Mouse (Mus musculus) intestine, embryonic 14.5 days (tissue): ENCODE data around the gene Ahcyl2. TPM values are rescaled to one million over a fixed set of nuclear protein-coding genes. Genes with fewer than 3 reads are reported as not detected.

Source experiments
- ATAC-seq: fragments of 200-750 bp; cut with Nextera tagmentation; replicated peaks from 2 replicates; pipeline ENCODE4 v1.8.0; 2017; ENCODE audit warnings: low read depth, moderate number of reproducible peaks, moderate TSS enrichment, moderate library complexity; ENCODE audit not compliant: low FRiP score, low TSS enrichment
- DNase-seq: peaks from one replicate; pipeline ENCODE4 v3.0.0-alpha.2; 2018; ENCODE audit warnings: low spot score
- H3K27ac ChIP-seq: fragments of 300-500 bp; sonication (generic); 2 replicates; pipeline ENCODE4 v1.5.1; 2014; ENCODE audit warnings: low read depth, mild to moderate bottlenecking, control low read depth
- H3K27me3 ChIP-seq: fragments of 300-500 bp; sonication (generic); replicated peaks from 2 replicates; pipeline ENCODE4 v1.6.1; 2014; ENCODE audit warnings: low read length, control low read depth; ENCODE audit not compliant: control insufficient read depth, insufficient read depth
- H3K36me3 ChIP-seq: fragments of 300-500 bp; sonication (generic); 2 replicates; pipeline ENCODE4 v1.6.1; 2014; ENCODE audit warnings: low read length, control low read depth; ENCODE audit not compliant: control insufficient read depth, insufficient read depth
- H3K4me1 ChIP-seq: fragments of 300-500 bp; sonication (generic); replicated peaks from 2 replicates; pipeline ENCODE4 v1.6.1; 2014; ENCODE audit warnings: low read length, control low read depth, mixed read lengths; ENCODE audit not compliant: control insufficient read depth, insufficient read depth
- H3K4me2 ChIP-seq: fragments of 300-500 bp; sonication (generic); 2 replicates; pipeline ENCODE4 v1.6.1; 2014; ENCODE audit warnings: low read length
- H3K4me3 ChIP-seq: fragments of 300-500 bp; sonication (generic); 2 replicates; pipeline ENCODE4 v1.5.1; 2014; ENCODE audit warnings: low read depth, low read length, control low read depth, mixed read lengths
- H3K9ac ChIP-seq: fragments of 300-500 bp; sonication (generic); 2 replicates; pipeline ENCODE4 v1.6.1; 2014; ENCODE audit warnings: mild to moderate bottlenecking, low read length
- H3K9me3 ChIP-seq: fragments of 300-500 bp; sonication (generic); 2 replicates; pipeline ENCODE4 v1.6.1; 2016; ENCODE audit warnings: low read length, control low read depth; ENCODE audit not compliant: control insufficient read depth
- WGBS: fragments of 180-500 bp; shearing (Covaris S2); extraction: QIAGEN DNeasy Blood & Tissue Kit; methylation state at CpG from one replicate; pipeline ENCODE4 v1.1.7; 2014; 5-methylcytosine and 5-hydroxymethylcytosine counted together
- polyA plus RNA-seq: library from polyadenylated mRNA; unstranded; fragments of >200 nt; fragmentation: Nextera tagmentation; extraction: Ambion mirVana; gene quantifications from 2 replicates; pipeline ENCODE4 v1.2.1, GENCODE M21; 2014

Gene Ahcyl2
- polyA plus RNA-seq, 1 experiment from 2014 or later: 43.8 TPM

- Histone ChIP-seq H3K9me3 (no peaks in the 10 kb centered on the region), H3K27ac (no peak overlapping the region), H3K4me3 (no peak overlapping the region), H3K4me2 (no peak overlapping the region), H3K4me1 (no peaks in the 10 kb centered on the region), H3K36me3 (no peaks in the 10 kb centered on the region), H3K27me3 (no peaks in the 10 kb centered on the region), H3K9ac (no peak overlapping the region)
- ATAC-seq (no peak), DNase-seq (no peak)
- WGBS: 93% methylated on average over 2 of the region's 2 CpGs
Observed at GRCm38 (mm10) chr6:29841461-29841860, 73.7 kb downstream of the Ahcyl2 start.

GRCm38 (mm10) chr6:29847643-29848166, 79.9 kb downstream of the Ahcyl2 start:
- H3K4me2 ChIP-seq: no peak overlapping the region
- H3K9ac ChIP-seq: no peak overlapping the region
- H3K9me3 ChIP-seq: no peaks in the 10 kb centered on the region
- H3K27ac ChIP-seq: no peak overlapping the region
- ATAC-seq: no peak; the same call in 1 of the 2 replicates
- no peaks in the 10 kb centered on the region for H3K27me3 ChIP-seq
- H3K36me3 ChIP-seq: no peaks in the 10 kb centered on the region
- WGBS: 65% methylated on average over 5 of the region's 5 CpGs
- H3K4me3 ChIP-seq: no peak overlapping the region
- no peaks in the 10 kb centered on the region for H3K4me1 ChIP-seq
- no peak for DNase-seq

DNA sequence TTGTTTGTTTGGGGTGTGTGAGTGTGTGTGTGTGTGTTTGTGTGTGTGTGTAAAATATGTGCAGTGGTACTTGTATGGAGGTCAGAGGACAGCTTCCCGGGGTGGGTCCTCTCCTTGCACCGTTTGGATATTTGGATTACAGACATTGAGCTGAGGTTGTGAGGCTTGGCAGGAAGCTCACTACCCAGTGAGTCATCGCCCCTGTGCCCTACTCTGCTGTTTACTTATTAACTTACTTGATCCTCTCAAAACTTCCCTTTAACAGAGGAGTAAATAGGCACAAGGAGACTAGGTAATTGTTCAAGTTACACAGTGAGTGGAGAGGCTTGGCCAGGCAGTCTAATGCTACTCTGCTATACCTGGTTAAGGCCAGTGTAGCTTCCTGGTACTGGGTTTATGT, 81.0 kb downstream of the Ahcyl2 start:
- H3K4me3 ChIP-seq: no peak overlapping the region
- no peak overlapping the region for H3K4me2 ChIP-seq
- 64% methylated on average over 3 of the region's 3 CpGs for WGBS
- no peak for DNase-seq
- H3K27me3 ChIP-seq: no peaks in the 10 kb centered on the region
- no peak; the same call in 1 of the 2 replicates for ATAC-seq
- no peaks in the 10 kb centered on the region for H3K4me1 ChIP-seq
- no peaks in the 10 kb centered on the region for H3K9me3 ChIP-seq
- H3K9ac ChIP-seq: no peak overlapping the region
- H3K27ac ChIP-seq: peak overlapping the region; percentile 16; the same call in 1 of the 2 replicates
- no peaks in the 10 kb centered on the region for H3K36me3 ChIP-seq

DNA sequence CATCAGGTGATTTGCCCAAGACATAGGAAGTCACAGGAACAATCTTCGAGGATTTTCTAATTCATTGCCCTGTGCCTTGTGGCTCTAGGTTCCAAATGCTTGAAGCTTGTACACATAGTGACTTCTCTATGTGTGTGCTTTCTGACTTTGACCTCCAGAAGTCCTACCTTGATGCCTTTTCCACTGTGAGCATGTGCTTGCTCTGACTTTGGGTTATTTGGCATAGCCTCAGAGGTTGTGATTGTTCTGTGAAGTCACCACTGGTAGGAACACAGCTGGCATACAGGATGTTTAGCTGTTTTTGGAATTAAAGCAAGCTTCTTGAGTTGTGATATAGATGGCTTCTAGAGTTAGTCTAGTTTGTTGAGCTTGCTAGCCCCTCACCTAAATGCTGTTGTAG, 82.3 kb downstream of the Ahcyl2 start:
- no peak overlapping the region for H3K4me3 ChIP-seq
- WGBS: 90% methylated on average over 1 of the region's 1 CpGs
- H3K27ac ChIP-seq: no peak overlapping the region
- DNase-seq (no peak), ATAC-seq (no peak)
- no peaks in the 10 kb centered on the region for H3K27me3 ChIP-seq
- H3K9me3 ChIP-seq: no peaks in the 10 kb centered on the region
- H3K4me2 ChIP-seq: no peak overlapping the region
- no peaks in the 10 kb centered on the region for H3K4me1 ChIP-seq
- no peaks in the 10 kb centered on the region for H3K36me3 ChIP-seq
- no peak overlapping the region for H3K9ac ChIP-seq

DNA sequence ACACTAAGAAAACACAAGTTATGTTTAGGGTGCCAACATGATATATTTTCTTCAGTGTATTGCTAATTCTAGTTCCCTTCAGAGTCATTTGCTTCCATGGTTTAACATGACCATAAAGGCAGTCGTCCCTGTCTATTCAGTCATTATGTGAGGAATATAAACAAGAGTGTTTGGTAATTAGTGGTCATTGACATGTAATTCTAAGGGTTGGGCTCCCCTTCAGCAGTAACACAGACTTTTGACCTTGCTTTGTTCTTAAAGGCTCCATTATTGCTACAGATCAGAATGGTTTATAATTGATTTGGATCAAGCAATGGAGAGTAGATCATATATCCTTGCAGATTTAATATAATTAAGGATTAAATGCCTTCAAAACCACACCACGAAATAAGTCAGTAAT, 82.9 kb downstream of the Ahcyl2 start:
- H3K27me3 ChIP-seq: no peaks in the 10 kb centered on the region
- WGBS: 65% methylated on average over 2 of the region's 2 CpGs

GRCm38 (mm10) chr6:29851873-29852272, 84.1 kb downstream of the Ahcyl2 start:
- DNase-seq (no peak), ATAC-seq (no peak)
- 84% methylated on average over 3 of the region's 3 CpGs for WGBS
- no peak overlapping the region for H3K27ac ChIP-seq
- no peak overlapping the region for H3K4me2 ChIP-seq
- H3K27me3 ChIP-seq: no peaks in the 10 kb centered on the region
- H3K9me3 ChIP-seq: no peaks in the 10 kb centered on the region
- no peak overlapping the region for H3K4me3 ChIP-seq
- no peaks in the 10 kb centered on the region for H3K4me1 ChIP-seq
- no peaks in the 10 kb centered on the region for H3K36me3 ChIP-seq
- H3K9ac ChIP-seq: no peak overlapping the region

More for the DNA sequence above, 82.9 kb downstream of the Ahcyl2 start:
- no peak for ATAC-seq
- DNase-seq: no peak
- Histone ChIP-seq H3K9me3 (no peaks in the 10 kb centered on the region), H3K36me3 (no peaks in the 10 kb centered on the region), H3K4me3 (no peak overlapping the region), H3K9ac (no peak overlapping the region), H3K27ac (no peak overlapping the region), H3K4me2 (no peak overlapping the region), H3K4me1 (no peaks in the 10 kb centered on the region)

GRCm38 (mm10) chr6:29853213-29853899, 85.5 kb downstream of the Ahcyl2 start:
- peak; percentile 96 for DNase-seq
- 15% methylated on average over 12 of the region's 12 CpGs for WGBS

DNA sequence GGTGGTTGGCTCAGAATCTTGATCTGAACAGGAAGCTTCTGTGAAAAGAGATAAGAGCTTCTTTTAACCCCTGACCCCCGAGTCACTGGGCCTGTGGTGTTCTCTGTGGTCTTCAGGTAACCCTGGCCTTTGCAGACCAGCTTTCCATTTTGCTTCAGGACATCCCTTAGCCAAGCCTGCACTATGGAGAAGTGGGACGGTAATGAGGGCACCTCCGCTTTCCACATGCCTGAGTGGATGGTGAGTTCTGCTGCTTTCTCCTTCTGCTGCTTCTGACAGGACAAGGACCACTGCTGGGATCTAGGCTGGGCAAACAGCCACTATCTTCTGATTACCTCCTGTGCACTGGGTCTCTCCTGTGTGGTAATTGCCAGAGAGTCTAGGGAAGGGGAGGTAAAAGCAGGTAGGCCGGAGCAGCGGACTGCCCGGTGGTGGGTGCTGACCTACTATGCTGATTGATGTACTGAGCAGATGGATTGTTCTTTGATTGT, 86.1 kb downstream of the Ahcyl2 start:
- 72% methylated on average over 6 of the region's 6 CpGs for WGBS
- peak overlapping the region; percentile 37 for H3K4me2 ChIP-seq
- ATAC-seq: peak; percentile 57; the same call in 1 of the 2 replicates
- no peaks in the 10 kb centered on the region for H3K9me3 ChIP-seq
- DNase-seq: no peak
- no peaks in the 10 kb centered on the region for H3K27me3 ChIP-seq
- no peaks in the 10 kb centered on the region for H3K36me3 ChIP-seq
- peak overlapping the region; percentile 24; the same call in 1 of the 2 replicates for H3K27ac ChIP-seq
- peak overlapping the region; percentile 0; the same call in 1 of the 2 replicates for H3K4me3 ChIP-seq
- no peaks in the 10 kb centered on the region for H3K4me1 ChIP-seq
- H3K9ac ChIP-seq: no peak overlapping the region

More at GRCm38 (mm10) chr6:29853213-29853899, 85.5 kb downstream of the Ahcyl2 start:
- H3K4me1 ChIP-seq: no peaks in the 10 kb centered on the region
- H3K4me3 ChIP-seq: peak overlapping the region; percentile 0; the same call in 1 of the 2 replicates
- peak overlapping the region; percentile 6; the same call in 1 of the 2 replicates for H3K9ac ChIP-seq
- H3K27ac ChIP-seq: peak overlapping the region; percentile 24; the same call in 1 of the 2 replicates
- H3K4me2 ChIP-seq: peak overlapping the region; percentile 37
- H3K36me3 ChIP-seq: no peaks in the 10 kb centered on the region
- H3K27me3 ChIP-seq: no peaks in the 10 kb centered on the region
- ATAC-seq: peak; percentile 88
- no peaks in the 10 kb centered on the region for H3K9me3 ChIP-seq
